Mouse (Mus musculus): ENCODE data around the gene Lrriq3. TPM values are rescaled to one million over a fixed set of nuclear protein-coding genes. Genes with fewer than 3 reads are reported as not detected.

Lrriq3 gene
- 0.52 and 0.82 TPM in 2 replicates for polyA plus RNA-seq (2015; fragmentation: Nextera tagmentation; extraction: Ambion mirVana)

DNA sequence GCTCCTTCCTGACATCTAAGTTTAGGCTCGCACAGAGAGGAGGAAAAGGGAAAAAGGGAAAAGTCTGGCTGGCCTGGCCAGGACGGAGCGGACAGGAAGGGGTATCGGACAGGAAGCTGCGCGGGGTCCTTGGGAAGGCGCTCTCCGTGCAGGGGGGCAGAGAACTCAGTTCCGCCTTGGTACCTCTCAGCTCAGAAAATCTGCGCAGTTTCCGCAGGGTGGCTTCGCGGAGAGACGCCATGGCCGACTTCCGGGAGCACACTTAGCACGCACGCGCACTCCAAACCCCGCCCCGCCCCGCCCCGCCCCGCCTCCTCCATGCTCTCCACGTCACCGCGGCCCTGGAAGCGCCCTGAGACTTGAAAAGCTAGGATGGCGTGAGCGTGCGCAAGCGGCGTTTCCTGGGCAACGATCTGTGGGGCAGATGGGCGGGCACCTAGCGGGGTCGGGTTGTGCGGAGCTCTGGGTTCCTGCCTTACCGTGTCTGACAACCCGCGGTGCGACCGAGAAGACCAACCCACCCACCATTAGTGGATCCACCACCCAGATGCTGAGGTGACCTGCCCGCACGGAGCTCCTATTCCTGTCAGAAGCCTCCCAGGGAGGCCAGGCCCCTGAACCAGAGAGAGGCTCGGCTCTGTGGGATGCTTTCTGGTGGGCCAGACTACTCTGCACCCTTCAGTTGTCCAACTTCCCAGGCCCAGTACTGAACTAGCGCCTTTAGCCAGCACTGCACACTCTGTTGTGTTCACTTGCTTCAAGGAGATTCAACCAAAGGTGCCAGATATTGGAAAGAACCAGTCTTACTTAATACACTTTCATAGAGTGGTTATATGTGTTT, at the start of gene Lrriq3, which contains the start of gene Fpgt:
Gene Lrriq3, plus strand, starts transcription at position 319 of the 841 bp plus-strand sequence.
Gene Fpgt, minus strand, starts transcription at position 288 of the 841 bp plus-strand sequence.
- peak; percentile 100 for ATAC-seq (replicated peaks; ENCODE audit: insufficient number of reproducible peaks, insufficient read depth, low FRiP score, low read depth)
- H3K36me3 ChIP-seq, result 0 out of 2 replicates have a peak, but pooled peaks cover 9% of the 10 kb centered on the region
- peak within 1 kb of the TSS; percentile 57 for H3K4me3 ChIP-seq
- peak within 1 kb of the TSS; percentile 71 for H3K4me2 ChIP-seq
- peak within 1 kb of the TSS; percentile 86 for H3K27ac ChIP-seq
- peak within 1 kb of the TSS; percentile 68 for H3K9ac ChIP-seq
- H3K9me3 ChIP-seq (replicated peaks), result no peaks in the 10 kb centered on the region
- no peaks in the 10 kb centered on the region for H3K27me3 ChIP-seq
- WGBS, result under 1% methylated on average over 47 of the region's 47 CpGs
- no peaks in the 10 kb centered on the region; the same call in 1 of the 2 replicates for H3K4me1 ChIP-seq (replicated peaks)

DNA sequence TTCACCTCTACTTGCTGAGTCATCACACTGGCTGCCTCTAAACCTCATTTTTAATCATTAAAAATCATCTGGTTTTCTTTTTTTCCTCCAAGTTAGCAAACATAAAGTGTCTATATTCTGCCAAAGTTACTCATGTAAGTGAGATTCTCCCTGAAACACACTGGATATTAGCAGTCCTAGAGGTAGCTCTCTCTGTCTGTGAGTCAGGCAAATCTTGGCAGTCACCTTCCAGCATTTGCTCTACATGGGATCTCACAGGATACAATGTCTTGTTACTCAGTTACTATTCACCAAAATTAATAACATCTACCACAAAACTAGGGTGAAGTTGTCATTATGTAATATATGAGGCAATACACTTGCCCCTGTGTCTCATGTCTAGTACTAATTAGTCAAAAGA, 41.2 kb upstream of the Lrriq3 start:
- Histone ChIP-seq H3K9ac (no peak overlapping the region), H3K4me1 (replicated peaks) (peaks cover 4% of the 10 kb centered on the region), H3K36me3 (no peaks in the 10 kb centered on the region), H3K27ac (no peak overlapping the region), H3K4me2 (0 out of 2 replicates have a peak overlapping the region, but pooled peaks have one; percentile 1), H3K4me3 (no peak overlapping the region), H3K27me3 (no peaks in the 10 kb centered on the region), H3K9me3 (replicated peaks) (no peaks in the 10 kb centered on the region)
- no peak for ATAC-seq (replicated peaks; ENCODE audit: insufficient number of reproducible peaks, insufficient read depth, low FRiP score, low read depth)

DNA sequence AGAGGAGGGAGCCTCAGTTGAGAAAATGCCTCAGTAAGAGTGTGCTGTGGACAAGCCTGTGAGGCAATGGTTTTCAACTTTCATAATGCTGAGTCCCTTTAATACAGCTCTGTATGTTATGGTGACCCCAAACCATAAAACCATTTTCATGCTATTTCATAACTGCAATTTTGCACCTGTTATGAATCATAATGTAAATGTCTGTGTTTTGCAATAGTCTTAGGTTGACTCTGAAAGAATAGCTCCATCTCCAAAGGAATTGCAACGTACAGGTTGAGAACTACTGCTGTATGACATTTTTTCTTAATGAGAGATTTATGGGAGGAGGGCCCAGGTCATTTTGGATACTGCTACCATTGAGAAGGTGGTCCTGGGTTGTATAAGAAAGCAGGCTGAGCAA, 40.0 kb upstream of the Lrriq3 start:
- no peak for ATAC-seq (replicated peaks; ENCODE audit: insufficient number of reproducible peaks, insufficient read depth, low FRiP score, low read depth)
- no peaks in the 10 kb centered on the region for H3K27me3 ChIP-seq
- H3K36me3 ChIP-seq, result no peaks in the 10 kb centered on the region
- H3K9me3 ChIP-seq (replicated peaks), result no peaks in the 10 kb centered on the region
- peak overlapping the region; percentile 28 for H3K4me3 ChIP-seq
- no peak overlapping the region for H3K27ac ChIP-seq
- peaks cover 4% of the 10 kb centered on the region for H3K4me1 ChIP-seq (replicated peaks)
- H3K9ac ChIP-seq, result no peak overlapping the region
- 51% methylated on average over 1 of the region's 1 CpGs for WGBS
- peak overlapping the region; percentile 60 for H3K4me2 ChIP-seq

DNA sequence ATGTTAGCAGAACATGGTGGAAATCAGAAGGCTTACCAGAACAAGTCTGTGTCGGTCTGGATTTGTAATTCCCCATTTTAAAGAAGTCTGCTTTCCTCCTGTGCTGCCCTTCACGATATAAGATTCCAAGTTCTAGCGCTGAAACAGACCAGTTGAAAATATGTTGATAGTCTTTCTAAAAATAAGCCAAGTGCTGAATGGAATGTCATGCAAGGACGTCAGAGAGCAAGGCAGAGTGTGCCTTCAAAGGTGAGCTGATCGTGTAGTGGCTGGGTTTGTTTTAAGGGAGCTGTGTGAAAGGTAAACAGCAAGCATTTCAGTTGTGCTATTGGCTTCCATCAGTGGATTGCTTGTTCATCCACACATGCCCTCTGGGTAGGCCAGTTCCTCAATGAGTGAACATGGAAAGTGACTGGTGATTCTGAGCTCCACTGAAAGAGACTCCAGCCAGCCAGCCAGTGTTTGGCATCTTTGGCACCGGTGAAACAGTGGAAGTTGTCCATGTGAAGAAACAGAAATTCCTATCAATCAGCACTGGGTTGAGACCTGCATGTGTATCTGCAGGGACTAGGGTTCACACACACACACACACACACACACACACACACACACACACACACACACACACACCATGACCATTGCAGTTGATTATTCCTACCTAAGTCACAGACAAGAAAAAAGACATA, 37.9 kb upstream of the Lrriq3 start, which contains the start of gene Tnni3k:
Gene Tnni3k, minus strand, starts transcription at position 177 of the 686 bp plus-strand sequence.
- Histone ChIP-seq H3K27ac (peak within 1 kb of the TSS; percentile 93), H3K4me3 (peak within 1 kb of the TSS; percentile 46), H3K36me3 (no peaks in the 10 kb centered on the region), H3K27me3 (no peaks in the 10 kb centered on the region), H3K9ac (no peak within 1 kb of the TSS; the same call in 1 of the 2 replicates), H3K4me1 (replicated peaks) (peaks cover 4% of the 10 kb centered on the region), H3K9me3 (replicated peaks) (no peaks in the 10 kb centered on the region), H3K4me2 (peak within 1 kb of the TSS; percentile 60)
- WGBS, result 25% methylated on average over 6 of the region's 6 CpGs
- ATAC-seq (replicated peaks; ENCODE audit: insufficient number of reproducible peaks, insufficient read depth, low FRiP score, low read depth), result peak; percentile 88

DNA sequence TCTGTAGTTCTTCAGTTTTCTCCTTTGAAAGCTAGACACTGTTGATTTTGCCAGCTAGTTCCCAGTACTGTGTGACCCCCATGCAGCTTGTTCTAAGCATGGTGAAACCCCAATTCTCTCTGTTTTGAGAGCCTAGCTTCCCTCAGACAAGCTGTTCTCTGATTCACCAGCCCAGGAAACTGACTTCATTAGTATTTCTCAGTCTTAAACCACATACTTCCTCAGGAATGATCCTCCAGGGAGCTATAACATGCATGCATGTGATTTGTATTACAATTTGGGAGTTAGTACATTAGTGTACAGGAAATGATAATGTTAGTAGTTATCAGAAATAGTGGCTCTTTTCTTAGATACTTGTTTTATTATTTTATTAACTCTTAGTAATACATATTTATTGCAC, 36.6 kb upstream of the Lrriq3 start:
- no peak for ATAC-seq (replicated peaks; ENCODE audit: insufficient number of reproducible peaks, insufficient read depth, low FRiP score, low read depth)
- Histone ChIP-seq H3K9me3 (replicated peaks) (no peaks in the 10 kb centered on the region), H3K27ac (peak overlapping the region; percentile 93), H3K4me3 (no peak overlapping the region), H3K27me3 (no peaks in the 10 kb centered on the region), H3K4me1 (replicated peaks) (peaks cover 4% of the 10 kb centered on the region), H3K9ac (no peak overlapping the region), H3K36me3 (no peaks in the 10 kb centered on the region), H3K4me2 (no peak overlapping the region)

DNA sequence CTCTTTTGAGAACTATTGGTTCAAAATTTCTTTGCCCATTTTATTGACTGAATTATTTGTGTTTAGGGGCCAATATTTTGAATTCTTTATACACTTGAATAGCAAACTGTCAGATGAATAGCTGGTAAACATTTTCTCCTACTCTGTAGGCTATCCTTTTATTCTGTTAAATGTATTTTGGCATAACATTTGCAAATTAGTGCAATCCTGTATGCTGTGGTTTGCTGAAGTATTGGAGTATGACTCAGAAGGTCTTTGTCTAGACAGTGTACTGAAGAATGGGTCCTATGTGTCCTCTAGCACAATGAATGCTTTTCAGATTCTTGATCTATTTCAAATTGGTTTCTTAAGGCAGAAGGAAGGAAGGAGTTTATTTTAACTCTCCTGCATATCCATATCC, 35.7 kb upstream of the Lrriq3 start:
- Histone ChIP-seq H3K36me3 (no peaks in the 10 kb centered on the region), H3K9me3 (replicated peaks) (no peaks in the 10 kb centered on the region), H3K27ac (no peak overlapping the region), H3K27me3 (no peaks in the 10 kb centered on the region), H3K4me3 (no peak overlapping the region), H3K9ac (no peak overlapping the region), H3K4me2 (no peak overlapping the region), H3K4me1 (replicated peaks) (peaks cover 4% of the 10 kb centered on the region)
- no peak for ATAC-seq (replicated peaks; ENCODE audit: insufficient number of reproducible peaks, insufficient read depth, low FRiP score, low read depth)

DNA sequence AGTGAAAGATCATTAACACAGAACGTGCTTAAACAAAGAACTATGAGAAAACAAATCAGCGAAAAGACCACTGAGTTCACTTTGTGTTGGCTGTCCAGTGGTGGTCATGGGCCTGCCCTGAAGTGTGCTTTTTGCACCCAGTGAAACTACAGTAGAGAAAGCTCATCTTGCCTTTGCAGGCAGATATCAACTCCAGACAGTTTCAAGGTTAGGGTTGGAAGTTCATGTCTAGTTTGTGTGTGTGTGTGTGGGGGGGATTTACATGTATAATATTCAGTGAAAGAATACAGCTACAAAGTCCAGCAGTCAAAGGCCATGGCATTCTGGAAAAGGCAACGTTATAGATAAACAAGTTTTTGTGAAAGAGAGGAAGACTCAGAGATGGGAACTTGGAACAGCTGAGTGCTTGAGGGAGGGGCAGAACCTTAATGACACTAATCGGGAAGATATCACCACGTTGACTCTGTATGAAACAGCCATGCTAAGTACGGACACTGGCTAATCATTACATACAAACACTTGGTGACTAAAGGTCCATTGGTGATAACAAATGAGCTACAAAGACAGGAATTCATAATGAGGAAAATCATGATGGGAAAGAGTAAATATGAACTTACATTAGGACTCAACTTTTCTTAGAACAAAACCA, 34.3 kb upstream of the Lrriq3 start:
- Histone ChIP-seq H3K4me2 (no peak overlapping the region), H3K36me3 (no peaks in the 10 kb centered on the region), H3K9ac (no peak overlapping the region), H3K9me3 (replicated peaks) (no peaks in the 10 kb centered on the region), H3K4me3 (no peak overlapping the region), H3K27ac (no peak overlapping the region), H3K27me3 (no peaks in the 10 kb centered on the region), H3K4me1 (replicated peaks) (peaks cover 4% of the 10 kb centered on the region)
- no peak for ATAC-seq (replicated peaks; ENCODE audit: insufficient number of reproducible peaks, insufficient read depth, low FRiP score, low read depth)
- WGBS, result 75% methylated on average over 6 of the region's 6 CpGs

DNA sequence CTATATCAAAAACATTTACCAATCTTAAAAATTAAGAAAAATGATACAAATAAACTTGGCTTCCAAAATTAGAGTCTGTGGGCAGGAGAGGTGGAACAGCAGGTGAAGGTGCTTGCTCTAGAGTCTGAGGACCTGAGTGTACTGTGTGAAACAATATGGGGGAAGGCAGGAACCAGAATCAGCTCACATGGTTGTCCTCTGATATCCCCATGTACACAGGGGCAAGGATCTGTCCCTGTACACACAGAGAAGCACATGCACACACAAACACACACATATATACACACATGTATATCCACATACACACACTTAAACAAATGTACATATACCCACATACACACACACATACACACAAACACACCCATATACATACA, 33.8 kb upstream of the Lrriq3 start:
- H3K9ac ChIP-seq, result no peak overlapping the region
- H3K4me3 ChIP-seq, result no peak overlapping the region
- H3K4me2 ChIP-seq, result no peak overlapping the region
- H3K36me3 ChIP-seq, result no peaks in the 10 kb centered on the region
- H3K27me3 ChIP-seq, result no peaks in the 10 kb centered on the region
- ATAC-seq (replicated peaks; ENCODE audit: insufficient number of reproducible peaks, insufficient read depth, low FRiP score, low read depth), result no peak
- H3K4me1 ChIP-seq (replicated peaks), result peaks cover 4% of the 10 kb centered on the region
- H3K9me3 ChIP-seq (replicated peaks), result no peaks in the 10 kb centered on the region
- no peak overlapping the region for H3K27ac ChIP-seq

DNA sequence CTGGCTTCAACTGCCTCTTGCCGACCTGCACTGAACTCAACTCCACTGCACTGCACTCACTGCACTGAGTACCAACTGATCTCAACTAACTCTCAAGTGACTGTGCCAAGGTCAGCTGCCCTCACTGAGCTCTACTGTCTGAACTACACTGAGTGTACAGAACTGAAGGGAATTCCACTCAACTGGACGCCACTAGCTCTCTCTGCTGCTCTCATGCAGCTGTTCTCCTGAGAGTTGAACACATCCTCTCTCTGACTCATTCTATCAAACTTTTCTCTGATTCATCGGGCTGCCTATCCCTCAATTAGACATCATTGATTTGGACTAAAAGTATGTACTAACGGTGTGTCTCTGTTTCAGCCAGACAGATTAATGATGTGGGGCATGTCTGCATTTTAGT, 15.3 kb upstream of the Lrriq3 start:
- WGBS, result 76% methylated on average over 4 of the region's 4 CpGs
- H3K36me3 ChIP-seq, result no peaks in the 10 kb centered on the region
- H3K27me3 ChIP-seq, result no peaks in the 10 kb centered on the region
- no peaks in the 10 kb centered on the region for H3K9me3 ChIP-seq (replicated peaks)
- no peak for ATAC-seq (replicated peaks; ENCODE audit: insufficient number of reproducible peaks, insufficient read depth, low FRiP score, low read depth)
- no peak overlapping the region for H3K4me3 ChIP-seq
- no peak overlapping the region for H3K4me2 ChIP-seq
- no peaks in the 10 kb centered on the region for H3K4me1 ChIP-seq (replicated peaks)
- no peak overlapping the region for H3K27ac ChIP-seq
- no peak overlapping the region for H3K9ac ChIP-seq

DNA sequence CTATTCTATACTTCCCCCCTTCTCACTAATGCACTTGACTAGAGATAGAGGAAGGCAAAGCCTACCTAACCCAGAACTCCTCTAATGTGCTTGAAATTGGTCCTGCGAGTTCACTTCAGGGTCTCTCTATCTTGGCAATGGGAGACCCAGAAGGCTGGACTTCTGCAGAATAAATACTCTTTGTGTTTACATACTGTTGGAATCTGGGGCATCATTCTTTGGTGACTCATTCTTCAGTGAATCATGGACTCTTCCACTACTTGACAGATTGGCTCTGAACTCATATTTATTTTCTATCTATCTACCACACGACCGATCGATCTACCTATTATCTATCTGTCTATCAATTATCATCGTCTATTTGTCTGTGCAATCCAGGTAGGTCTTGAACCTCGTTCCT, 1.2 kb upstream of the Lrriq3 start:
- no peak for ATAC-seq (replicated peaks; ENCODE audit: insufficient number of reproducible peaks, insufficient read depth, low FRiP score, low read depth)
- H3K27ac ChIP-seq, result no peak overlapping the region
- H3K4me3 ChIP-seq, result peak overlapping the region; percentile 57; the same call in 1 of the 2 replicates
- no peaks in the 10 kb centered on the region for H3K27me3 ChIP-seq
- H3K9me3 ChIP-seq (replicated peaks), result no peaks in the 10 kb centered on the region
- H3K36me3 ChIP-seq, result peaks cover 17% of the 10 kb centered on the region
- peak overlapping the region; percentile 71 for H3K4me2 ChIP-seq
- H3K4me1 ChIP-seq (replicated peaks), result no peaks in the 10 kb centered on the region; the same call in 1 of the 2 replicates
- no peak overlapping the region for H3K9ac ChIP-seq
- 91% methylated on average over 6 of the region's 6 CpGs for WGBS

DNA sequence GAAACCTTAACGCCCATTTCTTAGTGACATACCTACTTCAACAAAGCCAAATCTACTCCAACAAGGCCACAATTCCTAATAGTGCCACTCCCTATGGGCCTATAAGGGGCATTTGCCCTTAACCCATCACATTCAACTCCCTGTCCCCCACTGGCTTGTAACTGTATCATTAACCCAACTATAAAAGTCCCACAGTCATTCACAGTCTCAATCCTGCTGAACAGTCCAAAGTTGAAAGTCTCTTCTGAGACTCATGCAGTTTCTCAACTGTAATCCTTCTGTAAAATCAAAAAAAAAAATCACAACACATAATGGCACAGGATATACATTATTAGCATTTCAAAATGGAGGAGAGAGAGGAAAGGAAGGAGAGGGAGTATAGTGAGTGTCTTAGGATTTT, 6.0 kb downstream of the Lrriq3 start:
- WGBS, result 61% methylated on average over 1 of the region's 1 CpGs
- Histone ChIP-seq H3K9ac (no peak overlapping the region), H3K4me3 (no peak overlapping the region), H3K36me3 (no peaks in the 10 kb centered on the region), H3K27ac (no peak overlapping the region), H3K4me1 (replicated peaks) (no peaks in the 10 kb centered on the region), H3K9me3 (replicated peaks) (no peaks in the 10 kb centered on the region), H3K27me3 (no peaks in the 10 kb centered on the region), H3K4me2 (no peak overlapping the region)
- ATAC-seq (replicated peaks; ENCODE audit: insufficient number of reproducible peaks, insufficient read depth, low FRiP score, low read depth), result no peak

All from heart, embryonic 15.5 days (tissue).